ENCODE assay signal across 13 mouse cellular contexts in genomic region chr10:97801448-97802265, GRCm38 (mm10).
DNase-seq lines count a peak whose midpoint lies in the region; ATAC-seq lines count a peak whose summit lies in the region.
"Had no signal": no experiment of that assay in that cellular context is flagged by ENCODE, and none has a peak within 500 bp of the region (broad histone marks: within the 10 kb centered on the region; RNA-seq: fewer than 3 reads in every experiment).

No protein-coding gene starts in this region.

- no peaks in the 10 kb centered on the region for H3K9me3 ChIP-seq in embryonic facial prominence, embryonic 11.5 days (replicated peaks; ENCODE audit: control insufficient read depth, low read length)
- H3K9me3 ChIP-seq in forebrain, embryonic 15.5 days = no peaks in the 10 kb centered on the region
- H3K9me3 ChIP-seq in midbrain, embryonic 10.5 days (replicated peaks) = no peaks in the 10 kb centered on the region

- H3K27ac ChIP-seq in embryonic facial prominence, embryonic 11.5 days (replicated peaks; ENCODE audit: low read depth, low read length) = no peak overlapping the region
- no peak overlapping the region for H3K27ac ChIP-seq in forebrain, embryonic 15.5 days (replicated peaks)
- H3K27ac ChIP-seq in midbrain, embryonic 10.5 days (replicated peaks) = no peak overlapping the region

- H3K4me3 ChIP-seq in embryonic facial prominence, embryonic 11.5 days (ENCODE audit: low read depth, low read length) = no peak overlapping the region
- H3K4me3 ChIP-seq in forebrain, embryonic 15.5 days = no peak overlapping the region
- no peak overlapping the region for H3K4me3 ChIP-seq in midbrain, embryonic 10.5 days
- H3K4me3 ChIP-seq: myocyte had no signal

- ATAC-seq in embryonic facial prominence, embryonic 11.5 days (replicated peaks; ENCODE audit: insufficient number of reproducible peaks, low FRiP score, low TSS enrichment, low read depth) = 0 out of 2 replicates have a peak, but pooled peaks have one; percentile 29
- ATAC-seq in forebrain, embryonic 15.5 days (replicated peaks) = peak; percentile 70
- no peak for ATAC-seq in activated CD4-positive, CD25-positive, alpha-beta regulatory T cell, adult 4 months
- ATAC-seq: liver, postnatal 0 days had no signal

- 47% methylated on average over 9 of the region's 9 CpGs for WGBS in embryonic facial prominence, embryonic 11.5 days
- WGBS in forebrain, embryonic 15.5 days = 28% methylated on average over 9 of the region's 9 CpGs
- WGBS in midbrain, embryonic 10.5 days = 67% methylated on average over 9 of the region's 9 CpGs

- H3K27me3 ChIP-seq in embryonic facial prominence, embryonic 11.5 days (ENCODE audit: control insufficient read depth, insufficient read depth, low read length) = no peaks in the 10 kb centered on the region
- H3K27me3 ChIP-seq in forebrain, embryonic 15.5 days = no peaks in the 10 kb centered on the region
- H3K27me3 ChIP-seq in midbrain, embryonic 10.5 days (ENCODE audit: low read depth, poor library complexity, severe bottlenecking) = no peaks in the 10 kb centered on the region

- H3K4me2 ChIP-seq in embryonic facial prominence, embryonic 11.5 days (ENCODE audit: low read depth, low read length) = no peak overlapping the region
- no peak overlapping the region for H3K4me2 ChIP-seq in forebrain, embryonic 15.5 days (replicated peaks)

- H3K36me3 ChIP-seq in embryonic facial prominence, embryonic 11.5 days (replicated peaks; ENCODE audit: control insufficient read depth, insufficient read depth, low read depth, low read length) = no peaks in the 10 kb centered on the region
- no peaks in the 10 kb centered on the region for H3K36me3 ChIP-seq in forebrain, embryonic 15.5 days
- H3K36me3 ChIP-seq in midbrain, embryonic 10.5 days = no peaks in the 10 kb centered on the region

- H3K4me1 ChIP-seq in embryonic facial prominence, embryonic 11.5 days (ENCODE audit: control insufficient read depth, insufficient read depth, low read length) = no peaks in the 10 kb centered on the region
- no peaks in the 10 kb centered on the region for H3K4me1 ChIP-seq in forebrain, embryonic 15.5 days
- H3K4me1 ChIP-seq in midbrain, embryonic 10.5 days = peaks cover 9% of the 10 kb centered on the region; the same call in 1 of the 2 replicates

- peak; percentile 6 to 13 for DNase-seq in layer of hippocampus, adult 8-10 months (ENCODE audit: low spot score in 2 of 2)
- no peak for DNase-seq in layer of hippocampus, postnatal 10 days (ENCODE audit: low spot score in 2 of 2)
- DNase-seq in embryonic facial prominence, embryonic 11.5 days (ENCODE audit: low spot score) = peak; percentile 18
- peak; percentile 12 for DNase-seq in midbrain, embryonic 10.5 days (ENCODE audit: low spot score)
- DNase-seq in adrenal gland, adult 8-10 months = no peak
- no peak for DNase-seq in spleen, adult 12 weeks (ENCODE audit: low spot score)
- DNase-seq: cerebellum, adult 9-10 months; gastrocnemius, postnatal 36 days; kidney, adult 18-20 months; liver, postnatal 0 days had no signal

- no peak overlapping the region for H3K9ac ChIP-seq in embryonic facial prominence, embryonic 11.5 days (replicated peaks; ENCODE audit: low read length)
- H3K9ac ChIP-seq in forebrain, embryonic 15.5 days (replicated peaks) = no peak overlapping the region
- H3K9ac ChIP-seq: liver, postnatal 0 days had no signal

Comparison
In these comparisons a context has a peak if more than half of its experiments do, and no peak if none do; other contexts are left out.
1. DNase-seq: peak in layer of hippocampus, adult 8-10 months (2 of 2), embryonic facial prominence, embryonic 11.5 days (single experiment) and midbrain, embryonic 10.5 days (single experiment); none in layer of hippocampus, postnatal 10 days (0 of 2), adrenal gland, adult 8-10 months (single experiment) and spleen, adult 12 weeks (single experiment).